Mouse (Mus musculus) CH12.LX (cell line): ENCODE measurements around the gene Mfsd14a.

Experiments used
- CTCF ChIP-seq, 2 experiments: IDR thresholded peaks in 1 of 2; conservative IDR thresholded peaks in 1 of 2; 2 replicates each; pipeline ENCODE4 v1.5.1; 2011 to 2012; ENCODE audit warnings: low read depth in 2 of 2, low read length in 2 of 2, improper control_type of control experiment in 1 of 2, inconsistent platforms in 1 of 2, mild to moderate bottlenecking in 1 of 2, moderate library complexity in 1 of 2
- POLR2A ChIP-seq: IDR thresholded peaks from 2 replicates; pipeline ENCODE4 v1.6.1; 2011; ENCODE audit warnings: low read depth, mild to moderate bottlenecking, improper control_type of control experiment, low read length
- ZC3H11A ChIP-seq: IDR thresholded peaks from 2 replicates; pipeline ENCODE4 v1.6.1; 2012; ENCODE audit warnings: low read depth, mild to moderate bottlenecking, inconsistent platforms, low read length, improper control_type of control experiment

- TF ChIP-seq CTCF (conservative IDR thresholded peaks at IDR 0.05 in 1 of 2, IDR thresholded peaks at IDR 0.05 in 1 of 2; ENCODE audit: low read depth in 2 of 2, low read length in 2 of 2) (no peak), POLR2A (no peak), ZC3H11A (no peak)
Observed at GRCm38 (mm10) chr3:116661870-116662414, 535 bp downstream of the Mfsd14a start.
